Mouse (Mus musculus): ENCODE data around the gene Mien1.

The Mien1 gene

DNA sequence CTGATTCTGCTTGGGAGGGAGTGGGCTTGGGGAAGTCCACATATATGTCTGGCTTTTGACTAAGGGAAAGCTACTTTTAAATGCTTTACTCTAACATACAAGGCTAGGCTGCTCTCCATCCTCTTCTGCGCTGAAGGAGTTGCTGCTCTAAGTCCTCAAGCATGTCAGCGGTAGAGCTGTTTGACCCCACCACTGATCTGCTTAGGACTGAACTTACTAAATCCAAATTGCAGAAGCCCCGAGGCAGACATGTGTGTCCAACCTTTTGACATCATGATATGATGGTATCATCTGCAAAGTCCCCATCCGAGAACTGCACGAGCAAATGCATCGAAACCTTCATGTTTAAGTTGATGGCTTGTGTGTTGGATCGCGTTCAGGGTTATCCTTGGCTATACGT lies 21.1 kb upstream of the Mien1 start:
- no peak for DNase-seq (ENCODE audit: low read depth, low spot score)

GRCm38 (mm10) chr11:98459071-98459741 lies 20.4 kb upstream of the Mien1 start:
- DNase-seq (ENCODE audit: low read depth, low spot score), result peak; percentile 54

DNA sequence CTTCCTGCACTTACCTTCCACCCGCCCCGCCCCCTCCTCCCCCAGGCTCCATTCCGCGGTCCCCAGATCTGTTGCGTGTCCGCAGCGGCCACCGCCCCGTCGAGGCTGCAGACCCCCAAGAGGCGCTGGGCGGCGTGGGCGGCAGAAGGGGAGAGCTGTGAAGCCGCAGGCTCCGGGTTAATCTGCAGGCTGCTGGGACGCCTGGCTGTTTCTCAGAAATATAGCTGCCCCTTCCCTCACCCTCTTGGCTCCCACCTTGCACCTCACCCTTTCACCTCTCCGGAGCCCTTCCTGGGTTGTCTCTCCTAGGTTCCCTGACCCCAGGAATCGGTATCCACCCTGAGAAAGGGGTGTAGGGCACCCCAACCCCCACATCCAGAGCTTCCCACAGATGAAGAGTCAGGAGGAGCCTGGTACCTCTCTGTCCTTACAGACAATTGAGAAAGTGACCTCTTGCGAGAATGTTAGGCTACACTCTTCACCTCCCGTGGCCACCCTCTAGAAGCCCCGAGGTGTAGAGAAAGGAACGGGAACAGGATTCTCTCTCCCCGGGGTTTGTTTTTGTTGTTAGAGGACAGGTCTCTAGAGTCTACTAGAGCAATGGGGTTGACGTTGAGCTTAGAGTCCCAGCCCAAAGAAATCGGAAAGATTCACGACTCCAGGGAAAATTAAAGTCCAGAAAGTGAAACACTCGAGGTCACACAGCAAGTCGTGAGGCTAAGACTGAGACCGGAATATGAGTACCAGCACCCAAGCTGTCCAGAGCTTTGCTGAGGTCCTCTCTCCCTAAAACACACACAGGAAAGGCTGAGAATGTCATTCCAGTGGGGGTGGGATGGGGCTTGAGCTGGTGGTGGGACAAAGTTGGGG lies 19.6 kb upstream of the Mien1 start:
- no peak for DNase-seq (ENCODE audit: low read depth, low spot score)

DNA sequence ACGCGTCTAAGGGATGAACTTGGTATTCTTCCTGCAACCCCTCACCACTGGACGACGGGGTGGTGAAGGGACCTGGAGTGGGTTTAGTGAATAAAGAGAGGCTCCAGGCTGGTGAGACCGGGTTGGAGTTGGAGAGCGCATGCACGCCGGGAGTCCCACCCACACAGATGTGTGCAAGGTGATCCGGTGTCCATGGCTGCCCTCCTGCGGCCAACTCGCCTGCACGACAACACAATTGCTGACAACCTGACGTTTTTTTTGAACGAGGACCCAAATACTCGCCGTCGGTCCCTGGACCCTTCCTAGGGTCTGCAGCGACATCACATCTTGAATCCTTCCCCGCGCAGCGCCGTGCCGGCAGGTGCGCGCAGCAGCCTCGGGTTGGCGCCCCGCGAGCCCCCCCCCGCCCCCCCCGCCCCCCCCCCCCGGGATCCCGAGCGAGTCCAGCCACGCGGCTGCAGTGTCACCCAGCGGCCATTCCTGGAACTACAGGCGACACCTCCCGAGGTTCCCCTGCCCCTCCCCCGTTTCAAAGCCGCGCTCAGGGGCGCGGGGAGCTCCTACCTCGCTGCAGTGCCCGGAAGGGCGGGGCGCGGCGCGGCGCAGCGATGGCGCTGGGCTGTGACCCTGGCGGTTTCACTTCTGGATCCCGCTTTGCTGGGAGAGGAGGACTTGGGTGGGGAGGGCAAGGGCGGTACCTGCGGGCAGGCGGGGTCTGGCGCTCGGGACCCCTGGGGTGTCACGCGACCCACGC lies 18.8 kb upstream of the Mien1 start:
- peak; percentile 94 for DNase-seq (ENCODE audit: low read depth, low spot score)

GRCm38 (mm10) chr11:98456945-98457344 lies 18.2 kb upstream of the Mien1 start:
- no peak for DNase-seq (ENCODE audit: low read depth, low spot score)

- DNase-seq (ENCODE audit: low read depth, low spot score), result no peak
Measured at GRCm38 (mm10) chr11:98456545-98456944, 17.8 kb upstream of the Mien1 start.

DNA sequence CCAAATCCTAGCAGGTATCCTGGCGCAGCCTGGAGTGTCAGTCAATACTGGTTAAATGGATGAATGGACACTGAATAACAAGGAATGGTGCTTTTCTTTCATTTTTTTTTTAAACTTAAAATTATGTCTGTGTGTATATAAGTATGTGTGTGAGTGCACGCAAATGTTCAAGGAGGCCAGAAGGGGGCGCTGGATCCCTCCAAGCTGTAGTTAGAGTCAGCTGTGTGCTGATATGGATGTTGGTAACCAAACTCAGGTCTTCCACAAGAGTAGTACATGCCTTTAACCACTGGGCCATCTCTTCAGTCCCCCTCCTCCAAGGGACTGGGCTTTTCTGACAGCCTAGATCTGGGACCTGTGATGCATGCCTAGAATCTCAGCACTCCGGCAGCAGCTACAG lies 16.7 kb upstream of the Mien1 start:
- peak; percentile 78 for DNase-seq (ENCODE audit: low read depth, low spot score)

DNA sequence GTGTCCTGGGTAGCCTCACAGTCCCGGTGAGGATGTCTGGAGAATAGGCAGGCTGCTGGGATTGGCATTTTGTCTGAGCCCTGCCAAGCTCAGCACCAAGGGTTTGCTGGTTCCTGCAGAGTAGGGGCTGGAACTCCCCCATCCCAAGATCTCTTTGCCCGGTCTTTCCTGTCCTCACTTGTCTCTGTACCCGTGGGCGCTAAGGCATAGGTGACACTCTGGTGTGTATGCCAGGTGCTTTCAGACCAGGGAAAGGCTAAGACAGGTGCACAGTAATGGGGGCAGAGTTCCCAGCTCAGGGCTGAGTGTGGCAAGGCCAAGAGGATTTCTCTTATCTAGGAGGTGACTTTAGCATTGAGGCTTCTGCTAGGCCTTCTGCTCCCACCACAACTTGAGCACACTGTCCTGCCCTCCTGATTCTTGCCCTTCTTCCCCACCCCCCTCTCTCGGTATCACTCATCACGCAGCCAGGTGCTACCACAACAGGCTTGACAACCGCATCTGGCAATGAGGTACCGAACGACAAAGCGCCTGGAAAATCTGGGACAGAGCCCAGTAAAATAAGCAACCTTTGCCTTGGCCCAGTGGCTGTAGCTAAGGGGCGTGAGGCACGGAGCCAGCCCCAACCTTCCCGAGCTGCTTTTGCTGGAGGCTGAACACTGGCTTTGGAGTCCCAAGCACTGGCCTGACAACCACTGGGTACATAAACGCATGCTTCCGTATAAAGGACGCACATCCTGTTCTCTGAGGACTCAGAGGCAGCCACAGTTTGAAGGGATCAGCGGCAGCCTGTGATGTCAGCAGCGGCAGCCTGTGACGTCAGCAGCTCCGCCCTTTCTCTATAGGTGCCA lies 11.4 kb upstream of the Mien1 start:
- DNase-seq (ENCODE audit: low read depth, low spot score), result no peak

DNA sequence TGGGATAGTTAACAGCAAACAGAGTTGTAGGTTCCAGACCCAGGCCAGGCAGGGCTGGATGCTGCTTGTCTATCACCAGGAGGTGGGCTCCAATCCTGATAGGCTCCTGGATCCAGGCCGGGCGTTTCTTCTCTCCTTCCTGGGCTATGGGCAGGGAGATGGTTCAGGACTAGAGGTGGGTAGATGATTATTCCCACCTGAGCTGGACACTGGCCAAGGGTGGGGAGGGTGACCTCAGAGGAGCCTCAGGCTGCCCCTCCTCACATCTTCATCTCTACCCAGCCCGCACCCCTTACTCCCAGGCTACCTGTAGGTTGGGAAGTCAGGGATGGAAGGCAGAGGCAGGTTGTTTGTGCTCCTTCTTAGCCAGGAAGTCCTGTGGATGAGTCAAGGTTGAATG lies 10.6 kb upstream of the Mien1 start:
- DNase-seq (ENCODE audit: low read depth, low spot score), result no peak

DNA sequence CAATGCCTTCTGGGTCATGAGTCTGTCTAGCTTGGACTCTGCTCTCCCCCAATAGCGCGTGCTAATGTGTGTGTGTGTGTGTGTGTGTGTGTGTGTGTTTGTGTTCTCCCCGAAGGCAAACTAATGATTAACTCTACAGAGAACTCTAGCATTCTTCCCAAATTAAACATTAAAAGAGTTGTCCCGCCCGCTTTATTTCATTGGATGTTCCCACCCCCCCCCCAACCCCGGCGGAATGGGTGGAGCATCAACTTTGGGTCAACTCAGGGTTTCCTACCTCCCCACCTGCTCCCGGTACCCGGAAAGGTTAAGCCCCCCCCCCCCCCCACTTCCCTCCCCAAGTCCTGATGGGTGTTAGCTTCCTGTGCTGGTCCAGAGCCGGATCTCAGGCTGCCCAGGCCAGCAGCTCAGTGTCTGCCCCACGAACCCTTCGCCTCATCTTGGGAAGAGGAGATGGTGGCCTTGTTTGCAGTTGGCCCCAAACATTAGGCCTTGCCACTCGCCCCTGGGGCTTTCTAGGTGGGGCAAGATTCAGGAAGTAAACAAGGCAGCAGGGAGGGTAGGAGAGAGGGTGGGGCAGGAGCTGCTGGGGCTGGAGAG lies 9.5 kb upstream of the Mien1 start:
- DNase-seq (ENCODE audit: low read depth, low spot score), result peak; percentile 59

- peak; percentile 59 for DNase-seq (ENCODE audit: low read depth, low spot score)
Measured at GRCm38 (mm10) chr11:98447475-98447834, 8.7 kb upstream of the Mien1 start.

- DNase-seq (ENCODE audit: low read depth, low spot score), result peak; percentile 75
Measured at GRCm38 (mm10) chr11:98446562-98447474, 8.0 kb upstream of the Mien1 start.

DNA sequence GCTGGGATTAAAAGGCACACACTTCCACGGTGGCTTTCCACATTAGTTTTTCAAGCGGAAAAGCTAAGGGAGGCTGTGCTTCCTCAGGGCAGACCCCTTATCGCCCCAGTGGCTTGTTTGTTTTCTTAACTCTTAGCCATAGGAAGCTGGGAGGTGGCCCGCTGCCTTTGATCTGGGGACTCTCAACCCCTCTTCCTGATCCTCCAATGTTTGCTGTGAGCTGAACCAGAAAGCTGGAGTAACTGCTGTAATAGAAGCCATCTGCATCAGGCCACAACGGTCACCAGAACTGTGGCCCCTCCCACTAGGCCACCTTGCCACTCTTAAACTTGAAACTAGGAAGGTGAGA lies 7.4 kb upstream of the Mien1 start, which contains the start of gene Grb7:
Grb7 (plus strand) TSS at position 182 of the 349 bp plus-strand sequence.
- DNase-seq (ENCODE audit: low read depth, low spot score), result no peak

- DNase-seq (ENCODE audit: low read depth, low spot score), result no peak
Measured at GRCm38 (mm10) chr11:98445679-98446078, 6.9 kb upstream of the Mien1 start.

DNA sequence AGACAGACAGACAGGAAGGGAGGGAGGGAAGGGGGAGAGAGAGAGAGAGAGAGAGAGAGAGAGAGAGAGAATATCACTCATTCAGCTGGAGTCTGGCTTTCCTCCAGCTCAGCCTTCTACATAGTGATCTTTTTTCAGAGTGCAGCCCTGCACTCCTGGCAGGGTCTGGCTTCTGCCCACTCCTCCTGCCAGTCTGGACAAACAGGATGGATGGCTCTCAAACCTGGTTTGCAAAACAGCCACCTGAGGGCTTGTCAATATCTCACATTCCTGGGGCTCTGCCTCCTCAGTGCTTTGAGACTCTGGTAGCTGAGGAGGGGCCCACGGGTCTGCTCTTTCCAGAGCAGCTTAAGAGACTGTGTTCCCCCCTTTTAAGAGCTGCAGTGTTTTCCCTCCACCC lies 6.4 kb upstream of the Mien1 start:
- DNase-seq (ENCODE audit: low read depth, low spot score), result no peak

GRCm38 (mm10) chr11:98443688-98444087 lies 4.9 kb upstream of the Mien1 start:
- peak; percentile 53 for DNase-seq (ENCODE audit: low read depth, low spot score)

GRCm38 (mm10) chr11:98437441-98437840 lies 1.4 kb downstream of the Mien1 start:
- no peak for DNase-seq (ENCODE audit: low read depth, low spot score)

DNA sequence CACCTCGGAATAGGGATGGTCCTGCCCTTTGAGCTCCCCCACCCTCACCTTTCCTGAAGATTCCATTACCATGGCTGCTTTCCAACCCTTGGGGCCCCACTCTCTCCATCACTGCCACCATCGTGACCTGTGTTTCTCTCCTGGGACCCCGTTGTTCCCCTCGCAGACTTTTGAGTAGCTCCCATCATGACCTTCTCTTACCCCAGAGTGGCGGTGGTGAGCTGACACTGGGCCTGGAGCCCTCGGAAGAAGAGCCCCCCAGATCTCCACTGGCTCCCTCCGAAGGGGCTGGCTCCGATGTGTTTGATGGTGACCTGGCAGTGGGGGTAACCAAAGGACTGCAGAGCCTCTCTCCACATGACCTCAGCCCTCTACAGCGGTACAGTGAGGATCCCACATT lies 3.1 kb downstream of the Mien1 start:
- no peak for DNase-seq (ENCODE audit: low read depth, low spot score)

GRCm38 (mm10) chr11:98431743-98432502 lies 6.9 kb downstream of the Mien1 start:
- DNase-seq (ENCODE audit: low read depth, low spot score), result no peak
